Mouse (Mus musculus) adrenal gland, postnatal 36 days (tissue): Measurements from ENCODE around the gene Lrfn5. TPM values are rescaled to one million over a fixed set of nuclear protein-coding genes. Genes with fewer than 3 reads are reported as not detected.

Experiments
- DNase-seq, 2 experiments: peaks; one replicate each; pipeline ENCODE4 v3.0.0; 2021; ENCODE audit warnings: mixed read lengths in 1 of 2
- long read RNA-seq, 2 experiments: library from polyadenylated mRNA; stranded (forward); transcript quantifications; one replicate each; pipeline ENCODE4 v2.0.0; 2021; ENCODE audit warnings: borderline sequencing depth in 2 of 2
- total RNA-seq, 2 experiments: library from RNA; stranded (reverse); gene quantifications; 2 replicates each; pipeline ENCODE4 v1.2.3; 2021

Lrfn5 gene
- total RNA-seq = not detected
- long read RNA-seq, experiment 1 = 0 reads
- long read RNA-seq, experiment 2 = 0 reads

- DNase-seq = peak; percentile 14 to 15
These were observed at the start of gene Lrfn5 for GRCm38 (mm10) chr12:61522829-61523370. Gene Lrfn5, plus strand, starts transcription at chr12:61523150.

GRCm38 (mm10) chr12:61521501-61522147, 1.3 kb upstream of the Lrfn5 start:
- DNase-seq = no peak

DNA sequence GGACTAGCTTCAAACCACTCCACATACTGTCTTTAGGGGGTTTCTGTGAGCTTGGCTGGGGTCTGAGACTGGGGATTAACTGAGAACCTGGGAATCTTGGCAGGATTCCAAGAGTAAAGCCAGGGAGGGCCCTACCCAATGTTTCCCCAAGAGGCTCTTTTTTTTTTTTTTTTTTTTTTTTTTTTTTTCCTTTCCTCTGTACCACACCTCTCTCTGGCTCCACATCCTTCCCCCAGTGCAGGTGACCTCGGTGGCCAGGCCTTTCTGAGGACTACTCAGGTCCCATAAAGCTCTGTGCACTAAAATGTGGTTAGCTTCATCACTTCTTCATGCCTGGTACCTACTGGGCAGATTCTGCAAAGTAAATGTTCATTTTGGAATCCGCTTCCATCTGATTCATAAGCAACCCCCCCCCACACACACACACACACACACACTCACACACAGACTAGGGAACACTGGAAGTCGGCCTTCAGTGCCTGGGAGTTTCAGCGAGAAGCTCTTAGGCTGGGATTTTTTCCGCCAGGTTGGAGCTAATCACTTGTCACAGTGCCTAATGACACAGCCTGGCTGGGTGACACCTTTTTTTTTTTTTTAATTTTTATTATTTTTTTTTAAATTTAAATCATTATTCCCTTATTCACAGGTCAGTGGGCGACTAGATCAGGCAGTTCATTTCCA, 662 bp upstream of the Lrfn5 start:
- DNase-seq = no peak

GRCm38 (mm10) chr12:61523631-61524182, 757 bp downstream of the Lrfn5 start:
- DNase-seq = no peak

GRCm38 (mm10) chr12:61524183-61524651, 1.3 kb downstream of the Lrfn5 start:
- peak in 1 of 2 experiments; percentile 0 for DNase-seq

GRCm38 (mm10) chr12:61526199-61526598, 3.2 kb downstream of the Lrfn5 start:
- no peak for DNase-seq

DNA sequence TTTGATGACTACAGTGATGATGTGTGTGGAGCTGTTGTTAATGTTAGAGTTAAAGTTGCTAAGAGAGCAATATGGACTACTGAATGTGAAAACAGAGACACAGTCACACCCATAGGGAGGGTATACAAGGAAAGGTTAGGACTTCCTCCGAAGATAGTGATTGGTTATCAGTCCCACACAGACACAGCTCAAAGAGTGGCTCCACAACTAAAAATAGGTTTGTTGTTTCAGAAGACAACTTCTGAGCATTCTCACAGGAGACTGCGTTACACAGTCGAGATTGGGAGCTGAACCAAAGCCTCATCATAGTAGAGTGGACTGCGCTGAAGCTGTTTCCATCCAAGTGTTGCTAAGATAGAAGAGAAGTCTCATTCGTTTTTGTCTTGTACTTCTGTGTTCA, 57.0 kb downstream of the Lrfn5 start:
- no peak for DNase-seq

DNA sequence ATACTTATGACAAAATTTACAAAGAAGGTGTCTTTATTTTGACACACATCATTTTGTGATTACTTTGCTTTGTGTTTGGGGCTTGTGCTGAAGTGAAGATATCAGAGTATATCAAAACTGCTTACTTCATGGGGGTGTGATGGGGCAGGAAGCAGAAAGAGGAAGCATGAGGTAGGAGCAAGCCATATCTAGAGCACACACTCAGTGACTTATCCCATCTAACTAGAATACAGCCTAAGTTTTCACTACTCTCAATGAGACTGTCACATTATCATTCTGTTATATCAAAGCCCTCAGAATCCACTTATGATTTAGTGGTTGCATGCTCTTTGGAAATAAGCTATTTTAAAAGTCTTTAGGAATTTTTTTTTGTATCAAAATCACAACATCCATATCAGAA, 77.4 kb downstream of the Lrfn5 start:
- no peak for DNase-seq

DNA sequence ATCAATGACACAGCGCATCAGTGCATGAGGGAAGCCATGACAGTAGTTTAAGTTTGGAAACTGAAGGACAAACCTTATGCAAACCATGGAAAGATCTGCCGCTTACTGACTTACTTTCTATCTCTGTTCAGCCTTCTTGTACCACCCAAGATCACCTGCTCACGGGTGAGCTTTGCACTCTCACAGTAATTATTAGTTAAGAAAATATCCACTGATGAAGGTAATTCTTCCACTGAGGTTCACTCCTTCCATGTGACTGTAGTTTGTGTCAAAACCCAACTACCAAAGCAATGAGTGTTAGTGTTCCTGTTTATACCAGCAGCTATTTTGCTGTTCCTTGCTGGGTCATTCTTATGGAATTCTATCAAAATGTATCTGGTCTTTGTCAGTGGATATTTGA, 84.9 kb downstream of the Lrfn5 start:
- no peak for DNase-seq

DNA sequence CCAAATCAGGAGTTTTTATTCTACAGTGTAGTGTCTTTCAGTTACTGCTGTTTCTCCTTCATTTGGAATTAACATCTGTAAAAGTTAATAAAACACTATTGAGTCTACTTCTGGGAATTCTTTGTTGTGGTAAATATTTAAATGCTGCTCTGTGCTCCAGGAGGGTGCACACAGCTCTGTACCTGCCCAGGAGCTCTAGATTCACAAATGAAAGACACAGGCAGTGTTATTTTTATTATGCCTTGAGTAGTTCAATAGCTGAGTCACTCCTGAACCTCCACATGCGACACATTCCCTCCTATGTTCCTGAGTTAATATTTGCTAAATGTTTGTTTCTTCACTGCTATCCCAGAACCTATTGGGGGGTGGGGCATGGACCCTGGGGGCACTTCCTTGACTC, 87.1 kb downstream of the Lrfn5 start:
- no peak for DNase-seq

GRCm38 (mm10) chr12:61624532-61624931, 101.6 kb downstream of the Lrfn5 start:
- DNase-seq = no peak

- no peak for DNase-seq
These were observed 131.4 kb downstream of the Lrfn5 start for GRCm38 (mm10) chr12:61654380-61654779.

GRCm38 (mm10) chr12:61723158-61723557, 200.2 kb downstream of the Lrfn5 start:
- DNase-seq = no peak

- no peak for DNase-seq
These were observed 284.2 kb downstream of the Lrfn5 start for GRCm38 (mm10) chr12:61807073-61807605.

- DNase-seq = no peak
These were observed 300.7 kb downstream of the Lrfn5 start for GRCm38 (mm10) chr12:61823601-61824000.

DNA sequence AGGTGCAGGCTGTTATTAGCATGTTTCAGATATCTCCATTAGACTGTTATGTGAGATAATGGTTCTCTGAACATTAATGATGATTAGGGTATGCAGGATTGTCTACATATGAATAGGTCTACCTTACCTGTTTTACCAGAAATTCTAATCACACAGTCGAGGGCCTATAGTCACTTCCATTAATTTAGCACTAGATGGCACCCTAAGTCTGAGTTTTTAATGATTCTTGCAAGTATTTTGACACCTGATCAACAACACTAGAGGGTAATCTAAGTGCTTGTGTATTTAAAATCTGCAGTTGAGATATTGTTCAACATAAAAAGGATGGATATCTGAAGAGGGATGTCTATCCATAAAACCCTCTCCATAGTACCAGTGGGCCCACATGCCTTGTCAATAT, 303.4 kb downstream of the Lrfn5 start:
- DNase-seq = no peak

DNA sequence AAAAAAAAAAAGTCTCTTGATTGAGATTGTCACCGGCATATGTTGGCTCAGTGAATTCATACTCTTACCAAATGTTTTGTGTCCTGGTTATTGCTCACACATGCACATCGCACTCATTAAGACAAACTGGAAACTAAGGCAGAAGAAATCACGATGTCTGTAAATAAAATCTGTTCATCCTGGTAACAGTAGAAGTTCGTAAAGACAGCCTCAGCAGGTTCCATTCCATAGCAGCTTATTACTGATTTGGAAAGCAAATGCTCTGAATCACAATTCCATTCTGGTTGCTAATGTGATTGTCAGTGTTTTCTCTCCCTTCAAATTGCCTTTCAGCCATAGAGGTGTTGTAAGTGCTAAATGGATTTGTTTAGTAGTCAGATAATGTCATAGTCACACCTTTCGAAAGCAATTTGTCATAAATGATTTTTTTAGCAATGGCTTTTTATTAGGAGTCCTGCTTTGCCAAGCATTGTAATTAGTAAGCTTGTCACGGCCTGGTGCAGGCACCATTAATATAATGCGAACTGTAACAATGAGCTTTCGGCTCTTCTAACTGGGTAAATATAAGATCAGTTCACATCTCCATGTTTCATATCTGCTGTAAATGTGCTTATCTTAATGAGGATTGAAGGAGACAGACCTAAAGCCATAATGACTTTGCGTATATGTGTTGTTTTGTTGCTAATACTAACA, 319.8 kb downstream of the Lrfn5 start:
- DNase-seq = no peak

DNA sequence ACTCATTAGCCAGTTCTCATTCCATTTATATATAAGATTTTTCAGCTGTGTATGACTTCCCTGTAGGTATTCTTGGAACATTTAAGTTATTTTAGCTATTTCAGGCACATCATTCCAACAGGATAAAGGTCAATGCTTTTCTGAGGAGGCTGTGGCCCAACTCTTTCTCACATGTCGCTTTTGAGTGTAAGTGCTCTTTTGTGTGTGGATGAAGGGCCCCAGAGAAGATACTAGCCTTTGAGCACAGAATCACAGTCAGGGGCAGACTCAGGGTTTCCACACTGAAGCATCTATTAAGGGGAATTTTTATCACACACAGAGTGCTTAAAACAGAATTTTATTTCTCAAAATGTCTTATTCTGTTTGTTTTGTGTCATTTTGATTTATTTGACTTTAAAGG, 331.2 kb downstream of the Lrfn5 start:
- no peak for DNase-seq
